Mouse (Mus musculus): Measurements from ENCODE around the gene Golga5.

The Golga5 gene

GRCm38 (mm10) chr12:102439632-102440023 lies 29.3 kb upstream of the Golga5 start, which contains the start of gene Lgmn:
Gene Lgmn (minus strand): TSS chr12:102439813.
- CTCF ChIA-PET: interaction anchor here (0.8 to 3.0 kb wide), 18 partner anchors 9 to 565 kb away, joined by 3 to 10 read pairs (median 4); partner anchors contain the start of genes Golga5 (in 2 of the 4) and Itpk1 (in 1 of the 4)
- POLR2A ChIA-PET: interaction anchor here (0.6 to 4.2 kb wide), 49 partner anchors 9 to 872 kb away, joined by 3 to 27 read pairs (median 4); partner anchors contain the start of genes Golga5 (in 3 of the 4), Trip11 (in 2 of the 4), Atxn3 (in 1 of the 4) and Cpsf2 (in 1 of the 4)

GRCm38 (mm10) chr12:102440551-102440950 lies 28.4 kb upstream of the Golga5 start:
- ChIA-PET POLR2A (interaction anchor here in 3 of 4 experiments (1.0 to 4.2 kb wide), 21 partner anchors 8 to 483 kb away, joined by 3 to 27 read pairs (median 5); partner anchors contain the start of genes Golga5 (in 2 of the 3), Atxn3 (in 1 of the 3) and Cpsf2 (in 1 of the 3)), CTCF (interaction anchor here (0.6 to 3.0 kb wide), 6 partner anchors 21 to 53 kb away, joined by 3 to 8 read pairs (median 6); no protein-coding TSS in a partner anchor)

- ChIA-PET POLR2A (interaction anchor here in 2 of 4 experiments (1.4 to 4.2 kb wide), 4 partner anchors 9 to 273 kb away, joined by 3 to 21 read pairs (median 16); partner anchors contain the start of gene Golga5 (in 1 of the 2)), CTCF (interaction anchor here in 2 of 4 experiments (0.6 to 3.0 kb wide), 2 partner anchors 20 to 50 kb away, joined by 5 to 8 read pairs; no protein-coding TSS in a partner anchor)
Observed at GRCm38 (mm10) chr12:102441141-102441540, 27.8 kb upstream of the Golga5 start.

DNA sequence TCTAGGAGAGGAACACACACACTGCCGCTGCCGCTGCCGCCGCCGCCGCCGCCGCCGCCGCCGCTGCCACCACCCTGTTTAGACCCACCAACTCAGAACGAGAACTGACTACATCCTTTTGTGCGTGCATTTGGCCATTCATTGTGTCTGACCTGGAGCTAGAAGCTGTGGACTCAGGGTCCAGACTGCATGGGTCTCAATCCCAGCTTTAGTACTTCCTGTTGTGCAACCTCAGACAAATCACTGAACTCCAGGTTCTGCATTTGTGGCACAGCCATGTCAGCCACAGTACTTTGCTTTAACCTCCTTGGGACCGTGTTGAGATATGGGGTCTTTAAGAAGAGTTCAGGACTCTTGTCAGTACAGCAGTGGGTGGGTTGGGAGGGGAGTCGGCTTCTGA lies 26.3 kb upstream of the Golga5 start:
- POLR2A ChIA-PET: interaction anchor here in 1 of 4 experiments (0.6 to 1.2 kb wide), 3 partner anchors 10 to 31 kb away, joined by 3 to 5 read pairs (median 4); no protein-coding TSS in a partner anchor
- CTCF ChIA-PET: interaction anchor here in 2 of 4 experiments (0.7 to 0.8 kb wide), 2 partner anchors 22 to 158 kb away, joined by 3 to 8 read pairs; no protein-coding TSS in a partner anchor

GRCm38 (mm10) chr12:102443676-102444075 lies 25.3 kb upstream of the Golga5 start:
- ChIA-PET POLR2A (interaction anchor here in 1 of 4 experiments (1.0 kb wide), 1 partner anchor 27 kb away, joined by 3 read pairs; no protein-coding TSS in a partner anchor), CTCF (no interaction called here)

DNA sequence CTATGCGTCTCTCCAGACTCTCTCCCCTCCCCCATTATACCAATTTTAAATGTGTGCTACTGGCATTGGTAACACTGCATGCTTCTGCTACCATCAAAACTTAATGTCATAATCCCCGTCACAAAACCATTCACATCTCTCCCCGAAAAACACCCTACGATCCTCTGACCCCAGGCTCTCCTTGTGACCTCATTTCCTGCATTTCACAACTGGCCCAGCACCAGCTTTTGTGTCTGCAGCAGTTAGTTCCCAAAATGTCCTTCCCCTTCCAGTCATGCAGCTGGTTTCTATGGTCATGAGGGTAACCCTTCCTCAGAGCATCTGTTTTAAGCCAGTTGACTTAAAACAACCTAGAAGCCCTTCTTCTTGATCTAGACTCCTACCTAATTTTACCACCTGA lies 23.5 kb upstream of the Golga5 start:
- ChIA-PET POLR2A (interaction anchor here in 1 of 4 experiments (0.7 kb wide), 1 partner anchor 12 kb away, joined by 3 read pairs; no protein-coding TSS in a partner anchor), CTCF (interaction anchor here in 1 of 4 experiments (0.6 kb wide), 1 partner anchor 9 kb away, joined by 3 read pairs; no protein-coding TSS in a partner anchor)

GRCm38 (mm10) chr12:102450437-102450836 lies 18.5 kb upstream of the Golga5 start:
- CTCF ChIA-PET: interaction anchor here in 3 of 4 experiments (1.2 to 1.8 kb wide), 3 partner anchors 11 kb away, joined by 4 to 7 read pairs (median 6); no protein-coding TSS in a partner anchor
- POLR2A ChIA-PET: interaction anchor here in 2 of 4 experiments (1.0 to 3.4 kb wide), 5 partner anchors 10 to 25 kb away, joined by 3 to 20 read pairs (median 12); partner anchors contain the start of genes Golga5 (in 2 of the 2) and Lgmn (in 2 of the 2)

GRCm38 (mm10) chr12:102451126-102451851 lies 17.6 kb upstream of the Golga5 start:
- ChIA-PET POLR2A (interaction anchor here (0.6 to 3.4 kb wide), 7 partner anchors 11 to 50 kb away, joined by 3 to 20 read pairs (median 4); partner anchors contain the start of genes Golga5 (in 3 of the 4) and Lgmn (in 2 of the 4)), CTCF (interaction anchor here in 3 of 4 experiments (1.2 to 1.8 kb wide), 3 partner anchors 10 kb away, joined by 4 to 7 read pairs (median 6); no protein-coding TSS in a partner anchor)

DNA sequence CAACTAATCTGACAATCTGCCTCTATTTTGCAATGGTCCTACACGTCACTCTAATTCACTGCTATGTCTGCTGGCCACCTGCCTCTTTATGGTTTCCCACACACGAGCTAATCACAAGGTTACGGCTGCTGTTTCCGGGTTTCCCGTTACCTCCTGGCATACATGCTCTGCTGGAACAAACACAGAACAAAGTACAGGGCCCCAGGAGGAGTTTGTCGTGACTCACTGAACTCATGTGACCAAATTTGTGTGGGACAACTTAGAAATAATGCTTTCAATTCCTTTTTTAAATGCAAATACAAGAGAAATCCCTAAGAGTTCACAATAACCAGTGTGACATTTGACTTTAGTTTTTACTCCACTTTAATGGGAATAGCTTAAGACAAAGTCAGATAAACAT lies 15.4 kb upstream of the Golga5 start:
- ChIA-PET POLR2A (interaction anchor here in 3 of 4 experiments (0.6 to 2.0 kb wide), 5 partner anchors 10 to 526 kb away, joined by 3 to 7 read pairs (median 4); partner anchors contain the start of gene Lgmn (in 2 of the 3)), CTCF (interaction anchor here in 2 of 4 experiments (0.7 kb wide), 2 partner anchors 180 to 306 kb away, joined by 3 to 8 read pairs; no protein-coding TSS in a partner anchor)

- POLR2A ChIA-PET: interaction anchor here in 1 of 4 experiments (0.6 to 0.7 kb wide), 3 partner anchors 10 to 1966 kb away, joined by 3 to 5 read pairs (median 3); no protein-coding TSS in a partner anchor
- CTCF ChIA-PET: no interaction called here
Observed at GRCm38 (mm10) chr12:102456467-102457193, 12.3 kb upstream of the Golga5 start.

DNA sequence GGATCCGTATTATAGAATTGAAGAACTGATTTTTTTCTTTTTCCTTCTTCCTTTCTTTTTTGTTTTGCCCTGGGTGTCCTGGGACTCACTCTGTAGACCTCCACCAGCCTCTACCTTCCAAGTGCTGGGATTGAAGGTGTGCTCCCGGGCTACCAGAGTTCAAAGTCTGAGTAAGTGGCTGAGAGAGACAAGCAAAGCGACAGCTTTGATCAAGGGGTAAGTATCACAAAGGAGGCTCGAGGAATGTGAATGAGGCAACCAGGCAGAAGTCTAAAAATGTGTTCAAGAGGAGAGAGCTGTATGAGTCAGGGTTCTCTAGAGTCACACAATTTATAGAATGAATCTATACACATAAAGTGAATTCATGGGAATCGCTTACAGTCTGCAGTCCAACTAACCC lies 8.9 kb upstream of the Golga5 start:
- ChIA-PET CTCF (interaction anchor here (0.9 to 6.0 kb wide), 6 partner anchors 59 to 278 kb away, joined by 3 to 74 read pairs (median 12); no protein-coding TSS in a partner anchor), POLR2A (interaction anchor here in 2 of 4 experiments (1.4 to 2.8 kb wide), 2 partner anchors 10 to 69 kb away, joined by 4 to 14 read pairs; no protein-coding TSS in a partner anchor)

DNA sequence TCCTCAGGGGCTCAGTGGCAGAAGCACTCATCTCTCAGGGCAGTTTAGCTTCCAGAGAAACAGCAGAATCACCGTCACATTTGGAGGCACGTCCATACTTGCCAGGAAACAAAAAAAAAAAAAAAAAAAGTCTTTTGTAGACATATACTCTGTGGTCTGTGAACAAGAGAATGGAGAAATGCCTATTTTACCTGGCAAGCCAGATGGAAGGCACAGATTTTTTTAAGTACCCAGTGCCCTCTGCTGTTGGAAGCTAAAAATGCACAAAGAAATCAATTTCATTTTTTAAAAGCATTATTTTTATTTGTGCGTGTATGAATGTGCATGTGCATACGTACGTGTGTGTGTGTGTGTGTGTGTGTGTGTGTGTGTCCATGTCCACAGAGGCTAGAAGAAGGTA lies 7.8 kb upstream of the Golga5 start:
- POLR2A ChIA-PET: interaction anchor here (0.7 to 2.8 kb wide), 10 partner anchors 69 to 333 kb away, joined by 3 to 14 read pairs (median 4); partner anchors contain the start of genes Moap1 (in 1 of the 4) and Tmem251 (in 1 of the 4)

DNA sequence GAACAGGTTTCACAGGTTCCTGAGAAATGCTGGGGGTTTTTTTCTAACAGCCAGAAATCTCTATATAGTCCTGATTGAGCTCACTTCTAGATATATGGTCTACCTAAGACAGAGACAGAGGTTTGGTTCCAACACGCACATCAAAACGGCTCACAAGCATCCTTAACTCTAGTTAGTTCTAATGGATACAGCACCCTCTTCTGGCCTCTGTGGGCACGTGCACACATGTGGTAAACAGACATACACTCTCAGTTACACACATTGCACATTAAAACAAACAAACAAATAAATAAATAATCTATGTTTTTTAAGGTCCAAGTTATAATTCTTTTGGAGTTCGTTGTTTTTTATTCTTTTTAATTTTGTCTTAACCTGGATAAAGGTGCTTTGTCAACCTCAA lies 4.3 kb upstream of the Golga5 start:
- CTCF ChIA-PET: interaction anchor here in 3 of 4 experiments (0.5 to 6.0 kb wide), 8 partner anchors 22 to 316 kb away, joined by 3 to 74 read pairs (median 4); partner anchors contain the start of gene Lgmn (in 1 of the 3)
- POLR2A ChIA-PET: interaction anchor here in 1 of 4 experiments (0.8 to 1.5 kb wide), 3 partner anchors 26 to 74 kb away, joined by 3 to 4 read pairs (median 3); no protein-coding TSS in a partner anchor

More for the DNA sequence above, 7.8 kb upstream of the Golga5 start:
- CTCF ChIA-PET: interaction anchor here (0.6 to 6.0 kb wide), 44 partner anchors 10 to 1058 kb away, joined by 3 to 74 read pairs (median 4); partner anchors contain the start of gene Lgmn (in 2 of the 4)

GRCm38 (mm10) chr12:102468136-102468535 lies 799 bp upstream of the Golga5 start:
- ChIA-PET CTCF (interaction anchor here (0.5 to 2.0 kb wide), 19 partner anchors 10 to 1600 kb away, joined by 3 to 10 read pairs (median 4); partner anchors contain the start of genes Lgmn (in 2 of the 4), Itpk1 (in 1 of the 4), Moap1 (in 1 of the 4) and Tmem251 (in 1 of the 4)), POLR2A (interaction anchor here (0.6 to 2.7 kb wide), 44 partner anchors 11 to 1322 kb away, joined by 3 to 27 read pairs (median 4); partner anchors contain the start of genes Lgmn (in 3 of the 4), Gm28051 (in 2 of the 4), Gon7 (in 2 of the 4) and Ubr7 (in 2 of the 4))

- ChIA-PET CTCF (no interaction called here), POLR2A (no interaction called here)
Observed at GRCm38 (mm10) chr12:102474411-102474810, 5.5 kb downstream of the Golga5 start.

DNA sequence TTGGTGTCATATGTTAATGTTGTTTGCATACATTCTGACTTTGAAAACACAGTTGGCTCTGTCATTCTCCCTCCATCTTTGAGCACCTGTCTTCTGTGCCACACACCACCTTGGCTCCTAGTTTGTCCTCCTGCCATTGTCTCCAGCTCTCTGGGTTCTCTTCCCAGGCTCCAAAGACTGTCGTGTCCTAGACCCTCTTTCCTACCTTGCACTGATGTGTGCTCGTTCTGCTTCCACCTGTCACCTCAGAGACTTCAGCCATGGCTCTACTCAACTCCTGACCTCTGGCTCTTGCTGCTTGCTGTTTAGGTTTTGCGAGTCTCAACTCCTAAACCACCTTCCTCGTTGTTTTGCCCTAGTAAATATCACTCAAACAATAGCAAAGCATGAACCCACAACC lies 11.5 kb downstream of the Golga5 start:
- ChIA-PET POLR2A (interaction anchor here in 1 of 4 experiments (0.6 kb wide), 1 partner anchor 24 kb away, joined by 3 read pairs; no protein-coding TSS in a partner anchor), CTCF (no interaction called here)

DNA sequence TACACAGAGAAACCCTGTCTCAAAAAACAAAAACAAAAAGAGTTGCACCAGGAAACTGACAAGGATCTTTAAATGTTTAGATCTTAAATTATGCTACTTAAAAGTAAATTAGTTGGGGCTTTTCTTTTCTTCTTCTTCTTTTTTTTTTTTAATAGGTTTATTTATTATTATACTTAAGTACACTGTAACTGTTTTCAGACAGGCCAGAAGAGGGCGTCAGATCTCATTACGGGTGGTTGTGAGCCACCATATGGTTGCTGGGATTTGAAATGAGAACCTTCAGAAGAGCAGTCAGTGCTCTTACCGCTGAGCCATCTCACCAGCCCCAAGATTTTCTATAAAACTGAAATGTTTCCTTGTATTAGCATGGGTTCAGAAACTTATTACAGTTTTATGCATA lies 16.0 kb downstream of the Golga5 start:
- POLR2A ChIA-PET: interaction anchor here in 1 of 4 experiments (2.2 kb wide), 1 partner anchor 15 kb away, joined by 4 read pairs; no protein-coding TSS in a partner anchor

More for the DNA sequence above, 16.0 kb downstream of the Golga5 start:
- CTCF ChIA-PET: interaction anchor here in 2 of 4 experiments (1.0 to 1.5 kb wide), 4 partner anchors 15 to 245 kb away, joined by 3 to 6 read pairs (median 3); no protein-coding TSS in a partner anchor

All from embryonic stem cell, embryonic (primary cell).